Mouse (Mus musculus) adrenal gland, postnatal 4 days (tissue): ENCODE results near the gene Dlec1. TPM values are rescaled to one million over a fixed set of nuclear protein-coding genes. Genes with fewer than 3 reads are reported as not detected.

Experiments
- DNase-seq, 2 experiments: peaks; one replicate each; pipeline ENCODE4 v3.0.0; 2021 to 2022; ENCODE audit warnings: low spot score in 2 of 2, mixed read lengths in 2 of 2
- total RNA-seq, 2 experiments: library from RNA; stranded (reverse); gene quantifications; 2 replicates each; pipeline ENCODE4 v1.2.3; 2021

Dlec1 gene
- total RNA-seq, 2 experiments from 2014 or later: 1.1 to 2.7 TPM

DNA sequence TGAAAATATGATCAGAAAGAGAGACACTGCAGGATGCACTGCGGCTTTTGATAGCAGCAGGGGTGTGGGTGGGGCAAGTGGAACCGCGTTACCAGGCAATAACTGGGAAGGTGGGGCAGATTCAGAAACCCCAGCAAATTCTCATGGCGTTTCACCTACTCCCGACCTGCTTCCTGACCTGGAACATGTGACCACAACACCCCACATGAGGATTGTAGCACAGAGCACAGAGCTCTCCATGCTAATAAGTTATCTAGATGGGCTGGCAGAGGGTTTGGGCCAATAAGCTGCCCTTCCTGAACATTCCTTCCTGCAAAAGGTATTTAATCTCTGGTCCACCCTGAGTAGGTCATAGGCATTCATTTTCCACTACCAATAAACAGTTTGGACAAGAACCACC lies 28.4 kb downstream of the Dlec1 start:
- DNase-seq: no peak

- DNase-seq: no peak
Observed at GRCm38 (mm10) chr9:119138836-119139235, 36.6 kb downstream of the Dlec1 start.

DNA sequence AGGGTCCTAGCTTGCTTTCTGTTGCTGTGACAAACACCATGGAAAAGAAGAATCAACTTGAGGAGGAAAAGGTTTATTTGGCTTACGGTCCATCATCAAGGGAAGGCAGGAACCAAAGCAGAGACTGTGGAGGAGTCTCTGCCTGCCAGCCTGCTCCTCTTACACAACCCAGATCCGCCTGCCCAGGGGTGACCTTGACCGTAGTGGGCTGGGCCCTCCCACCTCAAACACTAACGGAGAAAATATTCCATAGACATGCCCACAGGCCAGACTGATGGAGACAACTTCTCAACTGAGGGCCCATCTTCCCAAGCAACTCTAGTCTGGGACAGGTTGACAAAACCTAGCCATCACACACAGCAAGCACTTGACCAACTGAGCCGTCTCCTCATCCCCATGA lies 39.8 kb downstream of the Dlec1 start:
- no peak for DNase-seq

GRCm38 (mm10) chr9:119143372-119143771 lies 41.1 kb downstream of the Dlec1 start:
- no peak for DNase-seq

- no peak for DNase-seq
Observed at GRCm38 (mm10) chr9:119144696-119145095, 42.4 kb downstream of the Dlec1 start.

DNA sequence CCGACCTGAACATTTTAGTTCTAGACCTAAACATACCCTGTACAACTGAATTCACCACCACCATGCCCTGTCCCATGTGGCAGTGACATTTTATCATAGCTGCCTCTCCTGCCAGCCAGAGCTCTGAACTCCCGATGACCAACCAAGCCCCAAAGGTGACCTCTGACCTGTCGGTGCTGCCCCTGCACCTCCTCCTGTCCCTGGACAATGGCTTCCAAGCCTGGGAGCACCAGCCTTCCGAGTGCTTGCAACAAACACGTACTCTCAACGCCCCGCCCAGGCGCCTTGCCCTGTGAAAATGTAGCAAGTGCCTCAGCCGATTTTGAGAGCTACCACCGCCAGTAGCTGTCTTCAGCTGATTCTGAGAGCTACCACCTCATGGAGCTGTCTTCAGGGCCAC lies 42.9 kb downstream of the Dlec1 start:
- DNase-seq: no peak

- DNase-seq: no peak
Observed at GRCm38 (mm10) chr9:119145638-119146037, 43.4 kb downstream of the Dlec1 start.

DNA sequence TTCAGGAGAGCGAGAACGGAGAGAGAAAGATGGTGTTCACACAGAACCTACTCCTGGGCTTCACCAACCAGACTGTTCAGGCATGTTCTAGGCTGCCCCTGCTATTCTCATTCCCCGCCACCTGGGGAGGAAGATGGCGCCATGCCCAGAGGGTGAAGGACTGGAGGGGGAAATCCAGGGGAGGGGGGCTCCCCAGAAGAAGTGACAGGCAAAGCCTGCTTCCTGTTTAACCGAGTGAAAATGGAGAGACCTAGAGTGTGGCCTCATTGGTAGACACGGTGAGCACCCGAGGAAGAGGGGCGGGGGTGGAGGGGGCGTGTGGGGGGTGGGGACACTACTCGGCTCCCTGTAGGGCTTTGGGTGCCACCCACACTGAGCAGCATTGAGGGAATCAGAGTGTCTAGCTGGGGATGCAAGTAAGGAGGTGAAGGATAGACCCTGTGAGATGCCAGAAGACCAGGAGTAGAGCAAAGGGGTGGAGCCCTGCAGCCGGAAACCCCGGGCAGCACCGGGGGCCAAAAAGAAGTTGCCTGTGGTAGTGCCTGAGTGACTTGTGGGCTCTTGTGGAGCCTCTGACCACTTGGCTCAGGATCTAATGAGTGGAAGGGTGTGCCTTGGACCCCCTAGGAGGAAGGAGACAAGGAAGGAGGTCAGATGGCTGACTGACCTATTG lies 44.0 kb downstream of the Dlec1 start:
- no peak for DNase-seq

DNA sequence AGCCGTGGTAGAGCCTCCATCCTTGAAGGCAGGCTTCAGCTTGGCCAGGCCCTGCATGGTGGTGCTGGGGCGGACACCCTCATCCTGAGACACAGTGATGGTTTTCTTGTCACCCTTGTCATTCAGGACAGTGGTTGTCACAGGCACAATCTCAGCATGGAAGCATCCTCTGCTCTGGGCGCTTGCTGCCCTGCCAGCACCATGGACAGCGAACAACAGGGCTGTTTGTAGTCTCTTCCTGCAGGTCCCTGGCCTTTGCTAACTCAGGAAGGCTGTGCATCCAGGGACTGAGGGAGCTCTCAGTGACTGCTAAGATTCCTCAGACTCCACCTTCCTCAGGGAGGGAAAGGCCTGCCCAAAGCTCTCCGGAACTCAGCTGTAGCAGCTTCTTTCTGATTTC lies 47.3 kb downstream of the Dlec1 start:
- DNase-seq: no peak

GRCm38 (mm10) chr9:119151751-119152150 lies 49.5 kb downstream of the Dlec1 start:
- DNase-seq: no peak

DNA sequence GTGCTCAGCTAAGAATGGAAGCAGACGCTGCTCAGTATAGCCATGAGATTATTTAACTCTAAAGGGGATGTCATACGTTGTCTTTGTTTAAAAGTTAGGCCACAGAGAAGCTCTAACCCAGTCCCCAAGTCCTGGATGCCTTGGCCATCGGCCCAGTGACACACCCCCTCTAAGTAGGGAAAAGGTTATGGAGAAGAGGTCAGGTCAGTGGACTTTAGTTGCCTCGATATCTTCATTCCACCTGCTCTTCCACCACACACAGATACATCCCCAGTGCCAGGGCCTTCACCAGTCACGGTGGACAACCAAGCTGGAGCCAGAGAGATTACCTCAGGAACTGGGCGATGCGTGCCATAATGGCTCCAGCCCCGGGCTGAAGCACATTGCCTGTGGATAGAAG lies 53.1 kb downstream of the Dlec1 start:
- DNase-seq: no peak

- DNase-seq: no peak
Observed at GRCm38 (mm10) chr9:119155826-119156225, 53.5 kb downstream of the Dlec1 start.

GRCm38 (mm10) chr9:119156278-119157201 lies 54.3 kb downstream of the Dlec1 start, which contains the start of gene Acaa1b:
Acaa1b (minus strand) TSS chr9:119157093.
- DNase-seq: peak; percentile 58 to 73

GRCm38 (mm10) chr9:119158861-119159260 lies 56.6 kb downstream of the Dlec1 start, which contains the start of gene Gm47289:
Gm47289 (plus strand) TSS chr9:119159161.
- no peak for DNase-seq

DNA sequence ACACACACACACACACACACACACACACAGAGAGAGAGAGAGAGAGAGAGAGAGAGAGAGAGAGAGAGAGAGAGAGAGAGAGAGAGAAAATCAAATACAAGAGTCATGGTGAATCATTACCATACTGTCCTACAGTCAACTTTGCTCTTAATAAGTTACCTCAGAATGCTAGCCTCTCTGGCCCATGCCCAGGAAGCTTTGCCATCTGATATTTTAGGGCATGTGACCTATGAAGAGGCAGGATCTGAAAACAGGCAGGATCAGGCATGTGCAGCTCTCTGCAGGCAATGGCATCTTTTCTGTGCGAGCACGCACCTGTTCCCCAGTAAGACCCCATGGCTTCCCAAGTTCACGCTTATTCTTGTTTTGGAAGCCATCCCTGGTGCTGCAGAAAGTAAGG lies 58.4 kb downstream of the Dlec1 start:
- DNase-seq: no peak

DNA sequence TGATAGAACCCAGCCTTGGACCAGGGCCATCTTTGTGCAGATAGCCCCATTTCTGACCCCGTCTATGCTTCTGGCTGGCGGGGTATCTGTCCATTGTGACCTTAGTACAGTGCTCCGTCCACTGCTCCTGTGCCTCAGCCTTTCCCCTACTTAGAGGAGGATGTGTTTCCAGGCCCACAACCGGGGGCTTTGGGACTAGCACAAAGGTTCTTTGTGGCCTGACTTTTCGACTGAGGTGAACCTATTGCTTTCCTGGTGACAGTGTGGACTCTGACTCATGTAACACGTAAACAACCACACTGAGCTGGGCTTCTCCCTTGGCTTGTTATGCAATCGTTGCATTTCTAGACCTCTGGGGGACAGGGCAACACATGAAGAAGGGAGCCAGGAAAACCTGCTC lies 62.5 kb downstream of the Dlec1 start:
- DNase-seq: no peak

DNA sequence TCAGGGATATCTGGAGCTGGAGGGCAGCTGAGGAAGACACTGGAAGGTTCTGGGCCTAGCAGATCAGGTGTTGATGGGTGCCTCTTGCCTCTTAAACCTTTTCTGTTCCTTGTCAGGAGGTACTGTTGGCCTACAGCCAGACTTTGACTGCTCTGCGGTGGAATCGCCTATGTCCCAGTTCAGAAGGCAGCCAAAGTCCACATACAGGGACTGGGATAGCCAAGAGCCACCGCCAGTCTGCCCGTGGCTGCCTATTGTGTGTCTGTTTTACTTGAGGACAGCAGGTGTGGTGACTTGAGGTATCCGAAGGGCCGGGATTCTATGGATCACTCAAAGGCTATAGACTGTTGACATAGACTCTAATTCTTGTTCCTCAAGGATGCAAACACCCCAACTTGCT lies 63.3 kb downstream of the Dlec1 start:
- no peak for DNase-seq

- DNase-seq: no peak
Observed at GRCm38 (mm10) chr9:119167608-119168007, 65.3 kb downstream of the Dlec1 start.

DNA sequence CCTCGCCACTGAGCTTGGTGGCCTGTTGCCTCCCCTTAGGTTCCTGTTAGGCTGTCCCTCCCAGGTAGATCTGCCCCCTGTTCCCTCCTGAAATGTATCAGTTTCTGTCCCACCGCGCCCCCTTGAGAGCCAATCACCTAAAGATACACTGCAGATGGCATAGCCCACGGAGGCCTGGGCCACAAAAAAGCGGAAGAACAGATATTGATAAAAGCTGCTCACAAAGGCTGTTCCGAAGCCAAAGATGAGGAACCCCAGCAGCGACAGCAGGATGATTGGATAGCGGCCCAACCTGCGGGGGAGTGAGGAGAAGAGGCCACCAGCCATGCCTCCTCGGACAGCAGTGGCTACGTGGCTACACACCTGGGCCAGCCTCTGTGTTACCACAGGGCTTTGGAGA lies 77.0 kb downstream of the Dlec1 start:
- DNase-seq: no peak

- no peak for DNase-seq
Observed at GRCm38 (mm10) chr9:119181241-119181728, 79.0 kb downstream of the Dlec1 start.

GRCm38 (mm10) chr9:119192202-119192990 lies 90.1 kb downstream of the Dlec1 start:
- peak in 1 of 2 experiments; percentile 10 for DNase-seq
